Mouse (Mus musculus): Measurements from ENCODE around the gene Osbpl10. TPM values are rescaled to one million over a fixed set of nuclear protein-coding genes. Genes with fewer than 3 reads are reported as not detected.

Osbpl10 gene
- polyA plus RNA-seq, 1 experiment, result not detected

GRCm38 (mm10) chr9:115172096-115172495 is 193.7 kb downstream of the Osbpl10 start:
- 0 out of 2 replicates have a peak, but pooled peaks cover 4% of the 10 kb centered on the region for H3K4me1 ChIP-seq (ENCODE audit: control insufficient read depth, insufficient read depth, low read length)
- H3K27ac ChIP-seq (ENCODE audit: insufficient read depth, low read depth, low read length), result no peak overlapping the region
- H3K4me3 ChIP-seq (ENCODE audit: insufficient read depth, low read depth, low read length), result no peak overlapping the region
- 93% methylated on average over 6 of the region's 6 CpGs for WGBS
- no peak for TF ChIP-seq CTCF (IDR thresholded peaks at IDR 0.05; ENCODE audit: insufficient read depth, low read depth, low read length)
- TF ChIP-seq POLR2A (IDR thresholded peaks at IDR 0.05; ENCODE audit: insufficient read depth, low read depth, low read length), result no peak

GRCm38 (mm10) chr9:115179154-115179553 is 200.8 kb downstream of the Osbpl10 start:
- no peak overlapping the region for H3K4me3 ChIP-seq (ENCODE audit: insufficient read depth, low read depth, low read length)
- H3K27ac ChIP-seq (ENCODE audit: insufficient read depth, low read depth, low read length), result no peak overlapping the region
- WGBS, result 77% methylated on average over 5 of the region's 5 CpGs
- TF ChIP-seq CTCF (IDR thresholded peaks at IDR 0.05; ENCODE audit: insufficient read depth, low read depth, low read length), result no peak
- TF ChIP-seq POLR2A (IDR thresholded peaks at IDR 0.05; ENCODE audit: insufficient read depth, low read depth, low read length), result no peak
- H3K4me1 ChIP-seq (ENCODE audit: control insufficient read depth, insufficient read depth, low read length), result no peaks in the 10 kb centered on the region

- TF ChIP-seq CTCF (IDR thresholded peaks at IDR 0.05; ENCODE audit: insufficient read depth, low read depth, low read length) (no peak), POLR2A (IDR thresholded peaks at IDR 0.05; ENCODE audit: insufficient read depth, low read depth, low read length) (no peak)
- 77% methylated on average over 8 of the region's 8 CpGs for WGBS
- Histone ChIP-seq H3K4me1 (ENCODE audit: control insufficient read depth, insufficient read depth, low read length) (no peaks in the 10 kb centered on the region), H3K4me3 (ENCODE audit: insufficient read depth, low read depth, low read length) (no peak overlapping the region), H3K27ac (ENCODE audit: insufficient read depth, low read depth, low read length) (no peak overlapping the region)
These were observed 201.6 kb downstream of the Osbpl10 start for GRCm38 (mm10) chr9:115179935-115180334.

GRCm38 (mm10) chr9:115186402-115186801 is 208.0 kb downstream of the Osbpl10 start:
- Histone ChIP-seq H3K27ac (ENCODE audit: insufficient read depth, low read depth, low read length) (no peak overlapping the region), H3K4me3 (ENCODE audit: insufficient read depth, low read depth, low read length) (no peak overlapping the region), H3K4me1 (ENCODE audit: control insufficient read depth, insufficient read depth, low read length) (no peaks in the 10 kb centered on the region)
- 88% methylated on average over 11 of the region's 11 CpGs for WGBS
- TF ChIP-seq POLR2A (IDR thresholded peaks at IDR 0.05; ENCODE audit: insufficient read depth, low read depth, low read length) (no peak), CTCF (IDR thresholded peaks at IDR 0.05; ENCODE audit: insufficient read depth, low read depth, low read length) (no peak)

- H3K27ac ChIP-seq (ENCODE audit: insufficient read depth, low read depth, low read length), result no peak overlapping the region
- TF ChIP-seq CTCF (IDR thresholded peaks at IDR 0.05; ENCODE audit: insufficient read depth, low read depth, low read length), result no peak
- TF ChIP-seq POLR2A (IDR thresholded peaks at IDR 0.05; ENCODE audit: insufficient read depth, low read depth, low read length), result no peak
- no peaks in the 10 kb centered on the region for H3K4me1 ChIP-seq (ENCODE audit: control insufficient read depth, insufficient read depth, low read length)
- WGBS, result 87% methylated on average over 9 of the region's 9 CpGs
- H3K4me3 ChIP-seq (ENCODE audit: insufficient read depth, low read depth, low read length), result no peak overlapping the region
These were observed 212.1 kb downstream of the Osbpl10 start for GRCm38 (mm10) chr9:115190376-115190942.

GRCm38 (mm10) chr9:115192890-115193289 is 214.5 kb downstream of the Osbpl10 start:
- TF ChIP-seq POLR2A (IDR thresholded peaks at IDR 0.05; ENCODE audit: insufficient read depth, low read depth, low read length), result no peak
- no peak for TF ChIP-seq CTCF (IDR thresholded peaks at IDR 0.05; ENCODE audit: insufficient read depth, low read depth, low read length)
- no peak overlapping the region for H3K27ac ChIP-seq (ENCODE audit: insufficient read depth, low read depth, low read length)
- 81% methylated on average over 3 of the region's 3 CpGs for WGBS
- no peak overlapping the region for H3K4me3 ChIP-seq (ENCODE audit: insufficient read depth, low read depth, low read length)
- H3K4me1 ChIP-seq (ENCODE audit: control insufficient read depth, insufficient read depth, low read length), result no peaks in the 10 kb centered on the region

GRCm38 (mm10) chr9:115197082-115197481 is 218.7 kb downstream of the Osbpl10 start:
- TF ChIP-seq POLR2A (IDR thresholded peaks at IDR 0.05; ENCODE audit: insufficient read depth, low read depth, low read length) (no peak), CTCF (IDR thresholded peaks at IDR 0.05; ENCODE audit: insufficient read depth, low read depth, low read length) (no peak)
- H3K4me1 ChIP-seq (ENCODE audit: control insufficient read depth, insufficient read depth, low read length), result no peaks in the 10 kb centered on the region
- H3K4me3 ChIP-seq (ENCODE audit: insufficient read depth, low read depth, low read length), result no peak overlapping the region
- 76% methylated on average over 7 of the region's 7 CpGs for WGBS
- no peak overlapping the region for H3K27ac ChIP-seq (ENCODE audit: insufficient read depth, low read depth, low read length)

GRCm38 (mm10) chr9:115200166-115200862 is 221.9 kb downstream of the Osbpl10 start:
- no peak overlapping the region for H3K4me3 ChIP-seq (ENCODE audit: insufficient read depth, low read depth, low read length)
- H3K4me1 ChIP-seq (ENCODE audit: control insufficient read depth, insufficient read depth, low read length), result no peaks in the 10 kb centered on the region
- no peak overlapping the region for H3K27ac ChIP-seq (ENCODE audit: insufficient read depth, low read depth, low read length)
- WGBS, result 92% methylated on average over 15 of the region's 15 CpGs
- no peak for TF ChIP-seq POLR2A (IDR thresholded peaks at IDR 0.05; ENCODE audit: insufficient read depth, low read depth, low read length)
- no peak for TF ChIP-seq CTCF (IDR thresholded peaks at IDR 0.05; ENCODE audit: insufficient read depth, low read depth, low read length)

- H3K4me3 ChIP-seq (ENCODE audit: insufficient read depth, low read depth, low read length), result no peak overlapping the region
- H3K27ac ChIP-seq (ENCODE audit: insufficient read depth, low read depth, low read length), result no peak overlapping the region
- WGBS, result 95% methylated on average over 6 of the region's 6 CpGs
- no peaks in the 10 kb centered on the region for H3K4me1 ChIP-seq (ENCODE audit: control insufficient read depth, insufficient read depth, low read length)
- TF ChIP-seq CTCF (IDR thresholded peaks at IDR 0.05; ENCODE audit: insufficient read depth, low read depth, low read length), result no peak
These were observed 222.9 kb downstream of the Osbpl10 start for GRCm38 (mm10) chr9:115201264-115201663.
